Mouse (Mus musculus): Measurements from ENCODE around the gene Zfp747. TPM values are rescaled to one million over a fixed set of nuclear protein-coding genes. Genes with fewer than 3 reads are reported as not detected.
"Not testable (repeated sequence)": the region's sequence is repeated elsewhere in the genome, so short reads cannot be mapped to it uniquely, and the experiment has no call there.

The Zfp747 gene
- polyA plus RNA-seq, 2 experiments = 7.0 to 8.0 TPM

DNA sequence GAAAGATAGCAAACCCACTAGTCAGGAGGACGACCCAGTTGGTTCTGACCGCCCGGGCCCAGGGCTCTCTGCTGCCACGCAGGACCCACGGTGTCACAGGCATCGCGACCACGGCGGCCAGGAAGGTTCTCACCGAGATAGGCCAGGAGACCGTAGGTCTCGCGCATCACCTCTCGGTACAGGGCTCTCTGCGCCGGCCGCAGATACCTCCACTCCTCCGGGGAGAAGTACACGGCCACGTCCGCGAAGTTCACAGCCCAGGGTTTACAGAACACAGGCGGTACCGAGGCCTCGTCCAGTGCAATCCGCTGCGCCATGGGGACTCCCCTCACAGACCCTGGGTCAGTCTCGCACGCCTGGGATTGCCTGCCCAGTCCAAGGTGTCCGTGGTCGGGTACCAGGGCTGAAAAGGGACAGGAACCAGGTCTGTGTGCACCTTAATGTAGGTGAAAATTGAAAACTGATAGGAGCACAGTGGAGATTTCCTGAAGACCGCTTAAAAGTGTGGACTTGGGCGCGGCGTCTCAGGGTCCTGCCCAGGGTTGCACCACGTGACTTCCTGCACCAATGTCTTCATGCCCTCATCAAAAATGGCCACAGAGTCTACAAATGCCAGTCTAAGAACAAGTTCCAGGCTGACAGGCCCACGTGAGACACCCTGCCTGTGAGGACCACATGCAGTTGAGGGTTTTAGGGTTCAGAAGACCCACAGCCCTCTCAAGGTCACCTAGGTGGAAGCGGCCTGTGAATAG is 11.0 kb upstream of the Zfp747 start, which contains the start of gene 9130019O22Rik:
Gene 9130019O22Rik (minus strand): TSS at position 526 of the 752 bp plus-strand sequence.
- no peak for TF ChIP-seq POLR2A (IDR thresholded peaks at IDR 0.05; ENCODE audit: borderline replicate concordance, extremely low read depth, insufficient read depth, insufficient read length)
- no peak within 1 kb of the TSS for H3K27ac ChIP-seq (replicated peaks; ENCODE audit: low read depth, low read length)
- peak; percentile 94 for ATAC-seq (ENCODE audit: low FRiP score, low read depth)

DNA sequence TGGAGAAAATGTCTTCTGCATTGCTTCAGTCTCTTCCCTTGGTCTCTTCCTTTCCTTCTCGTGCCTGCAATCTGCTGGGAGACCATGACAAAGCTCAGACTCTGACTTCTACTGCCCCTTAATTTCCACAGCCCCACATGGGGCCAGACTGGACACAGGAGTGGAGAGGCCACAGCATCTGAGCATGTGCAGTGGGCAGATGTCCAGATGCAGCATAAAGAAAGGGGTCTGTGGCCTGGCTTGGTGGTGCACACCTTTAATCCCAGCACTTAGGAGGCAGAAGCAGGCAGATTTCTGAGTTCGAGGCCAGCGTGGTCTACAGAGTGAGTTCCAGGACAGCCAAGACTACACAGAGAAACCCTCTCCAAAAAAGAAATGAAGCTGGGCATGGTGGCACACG is 9.7 kb upstream of the Zfp747 start:
- H3K36me3 ChIP-seq (ENCODE audit: control insufficient read depth, insufficient read depth, low read length); H3K9ac ChIP-seq (ENCODE audit: low read depth, low read length, severe bottlenecking); H3K4me1 ChIP-seq (ENCODE audit: control insufficient read depth, insufficient read depth, low read length); H3K9me3 ChIP-seq (ENCODE audit: control insufficient read depth, low read length); H3K4me2 ChIP-seq (replicated peaks; ENCODE audit: low read depth, low read length, severe bottlenecking); H3K27me3 ChIP-seq (ENCODE audit: control insufficient read depth, insufficient read depth, low read length); ATAC-seq (ENCODE audit: low FRiP score, low read depth); DNase-seq (ENCODE audit: low spot score); H3K4me3 ChIP-seq (replicated peaks; ENCODE audit: low read length); H3K27ac ChIP-seq (replicated peaks; ENCODE audit: low read depth, low read length): not testable (repeated sequence)
- WGBS = 94% methylated on average over 4 of the region's 4 CpGs

More for the DNA sequence above, 11.0 kb upstream of the Zfp747 start, which contains the start of gene 9130019O22Rik:
- Histone ChIP-seq H3K27me3 (ENCODE audit: control insufficient read depth, insufficient read depth, low read length) (no peaks in the 10 kb centered on the region), H3K4me1 (ENCODE audit: control insufficient read depth, insufficient read depth, low read length) (no peaks in the 10 kb centered on the region), H3K4me2 (replicated peaks; ENCODE audit: low read depth, low read length, severe bottlenecking) (peak within 1 kb of the TSS; percentile 64), H3K9ac (ENCODE audit: low read depth, low read length, severe bottlenecking) (peak within 1 kb of the TSS; percentile 64), H3K9me3 (ENCODE audit: control insufficient read depth, low read length) (no peaks in the 10 kb centered on the region), H3K4me3 (replicated peaks; ENCODE audit: low read length) (peak within 1 kb of the TSS; percentile 53), H3K36me3 (ENCODE audit: control insufficient read depth, insufficient read depth, low read length) (peaks cover 9% of the 10 kb centered on the region)
- 16% methylated on average over 30 of the region's 38 CpGs for WGBS
- peak; percentile 78 for DNase-seq (ENCODE audit: low spot score)

DNA sequence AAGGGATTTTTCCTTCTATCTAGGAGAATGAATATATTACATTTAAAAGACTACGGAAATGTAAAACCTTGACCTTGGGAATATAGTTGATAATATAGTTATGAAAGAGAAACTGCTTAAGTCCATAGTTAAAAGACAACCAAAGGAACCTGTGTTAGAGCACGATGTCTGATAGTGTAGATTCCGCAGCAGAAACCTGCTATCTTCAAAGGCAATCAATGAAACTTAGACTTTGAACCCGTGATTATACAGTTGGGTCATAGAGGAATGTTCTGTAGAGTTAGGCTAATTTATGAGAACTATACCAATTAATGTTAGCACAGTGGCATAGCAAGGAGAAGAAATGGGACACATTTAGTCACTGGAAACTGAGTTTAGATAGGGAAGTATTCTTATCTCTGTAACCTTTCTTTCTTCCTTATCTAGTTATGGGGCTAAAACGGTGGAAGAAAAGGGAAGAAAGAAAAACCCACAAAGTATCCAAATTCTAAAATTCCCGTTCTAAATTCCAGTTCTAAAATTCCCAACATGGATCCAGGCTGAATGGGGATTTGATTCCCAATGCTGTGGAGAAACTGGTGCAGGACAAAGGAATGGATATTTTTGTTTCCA is 2.6 kb upstream of the Zfp747 start:
- Histone ChIP-seq H3K27me3 (ENCODE audit: control insufficient read depth, insufficient read depth, low read length) (no peaks in the 10 kb centered on the region), H3K27ac (replicated peaks; ENCODE audit: low read depth, low read length) (no peak overlapping the region), H3K4me3 (replicated peaks; ENCODE audit: low read length) (no peak overlapping the region), H3K9me3 (ENCODE audit: control insufficient read depth, low read length) (no peaks in the 10 kb centered on the region), H3K9ac (ENCODE audit: low read depth, low read length, severe bottlenecking) (no peak overlapping the region), H3K36me3 (ENCODE audit: control insufficient read depth, insufficient read depth, low read length) (no peaks in the 10 kb centered on the region), H3K4me1 (ENCODE audit: control insufficient read depth, insufficient read depth, low read length) (0 out of 2 replicates have a peak, but pooled peaks cover 3% of the 10 kb centered on the region), H3K4me2 (replicated peaks; ENCODE audit: low read depth, low read length, severe bottlenecking) (no peak overlapping the region)
- no peak for TF ChIP-seq POLR2A (IDR thresholded peaks at IDR 0.05; ENCODE audit: borderline replicate concordance, extremely low read depth, insufficient read depth, insufficient read length)
- WGBS = 73% methylated on average over 6 of the region's 6 CpGs
- ATAC-seq (ENCODE audit: low FRiP score, low read depth) = no peak
- DNase-seq (ENCODE audit: low spot score) = no peak

DNA sequence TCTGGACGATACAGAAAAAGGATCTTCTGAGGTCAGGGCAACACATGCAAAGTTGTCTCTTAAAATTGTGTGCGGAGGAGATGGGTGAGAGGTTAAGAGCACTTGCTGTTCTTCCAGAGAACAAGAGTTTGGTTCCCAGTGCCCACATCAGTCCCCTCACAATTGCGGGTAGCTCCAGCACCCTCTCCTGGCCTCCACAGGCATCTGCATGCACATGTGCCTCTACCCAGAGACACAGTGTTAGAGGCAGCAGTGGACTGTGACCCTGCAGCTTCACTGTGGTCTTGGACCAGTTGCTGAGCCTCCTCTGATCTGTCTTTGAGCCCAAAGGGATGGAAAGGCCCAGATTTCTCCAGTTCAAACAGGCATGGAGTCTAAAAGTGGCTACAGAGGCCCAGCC is 4.0 kb downstream of the Zfp747 start:
- H3K27me3 ChIP-seq (ENCODE audit: control insufficient read depth, insufficient read depth, low read length); H3K4me2 ChIP-seq (replicated peaks; ENCODE audit: low read depth, low read length, severe bottlenecking); H3K9me3 ChIP-seq (ENCODE audit: control insufficient read depth, low read length); H3K36me3 ChIP-seq (ENCODE audit: control insufficient read depth, insufficient read depth, low read length); H3K4me3 ChIP-seq (replicated peaks; ENCODE audit: low read length); H3K4me1 ChIP-seq (ENCODE audit: control insufficient read depth, insufficient read depth, low read length); H3K27ac ChIP-seq (replicated peaks; ENCODE audit: low read depth, low read length); DNase-seq (ENCODE audit: low spot score); ATAC-seq (ENCODE audit: low FRiP score, low read depth); H3K9ac ChIP-seq (ENCODE audit: low read depth, low read length, severe bottlenecking): not testable (repeated sequence)
- WGBS = 79% methylated on average over 3 of the region's 3 CpGs

DNA sequence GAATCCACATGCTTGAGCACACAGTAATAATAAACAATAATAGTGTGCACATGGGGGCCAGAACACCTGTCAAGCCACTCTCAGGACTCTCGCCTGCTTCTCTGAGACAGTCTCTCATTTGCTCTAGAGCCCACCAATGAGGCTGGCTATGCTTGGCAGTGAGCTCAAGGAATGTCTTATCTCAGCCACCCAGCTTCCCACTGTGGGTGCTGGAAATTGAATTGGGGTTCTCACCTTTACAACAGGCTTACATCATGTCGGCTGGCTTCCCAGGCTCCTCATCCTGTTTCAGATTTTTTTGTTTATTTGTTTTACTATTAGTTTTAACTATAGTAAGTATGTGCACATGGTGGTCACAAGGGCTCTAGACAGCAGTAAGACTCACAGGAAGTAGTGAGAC is 4.6 kb downstream of the Zfp747 start:
- Histone ChIP-seq H3K4me2 (replicated peaks; ENCODE audit: low read depth, low read length, severe bottlenecking) (no peak overlapping the region), H3K27ac (replicated peaks; ENCODE audit: low read depth, low read length) (no peak overlapping the region), H3K4me1 (ENCODE audit: control insufficient read depth, insufficient read depth, low read length) (0 out of 2 replicates have a peak, but pooled peaks cover 3% of the 10 kb centered on the region), H3K4me3 (replicated peaks; ENCODE audit: low read length) (no peak overlapping the region), H3K36me3 (ENCODE audit: control insufficient read depth, insufficient read depth, low read length) (no peaks in the 10 kb centered on the region), H3K27me3 (ENCODE audit: control insufficient read depth, insufficient read depth, low read length) (no peaks in the 10 kb centered on the region), H3K9ac (ENCODE audit: low read depth, low read length, severe bottlenecking) (no peak overlapping the region), H3K9me3 (ENCODE audit: control insufficient read depth, low read length) (no peaks in the 10 kb centered on the region)
- WGBS = 84% methylated on average over 2 of the region's 2 CpGs
- DNase-seq (ENCODE audit: low spot score) = no peak
- no peak for TF ChIP-seq POLR2A (IDR thresholded peaks at IDR 0.05; ENCODE audit: borderline replicate concordance, extremely low read depth, insufficient read depth, insufficient read length)
- no peak for ATAC-seq (ENCODE audit: low FRiP score, low read depth)
